Mouse (Mus musculus): ENCODE measurements at regions not wholly inside any gene's neighbourhood (a gene's known extent, or its start where the extent isn't known, plus 50 kb on each side); places are given as distances from the start of the nearest gene placed in this dataset.

- TF ChIP-seq CTCF (IDR thresholded peaks at IDR 0.05; ENCODE audit: low read depth) (no peak), EP300 (optimal IDR thresholded peaks at IDR 0.05) (no peak)
Observed at GRCm38 (mm10) chr13:16343280-16343945, 331.8 kb downstream of the Inhba start.

All from stomach, postnatal 0 days (tissue).